Mouse (Mus musculus) heart, embryonic 11.5 days (tissue): ENCODE measurements at regions not wholly inside any gene's neighbourhood (a gene's known extent, or its start where the extent isn't known, plus 50 kb on each side); places are given as distances from the start of the nearest gene placed in this dataset.
A peak's percentile ranks its signal among the peaks of the same experiment; 100 is the strongest.

ENCODE experiments used
- ATAC-seq: fragments of 200-750 bp; cut with Nextera tagmentation; replicated peaks from 2 replicates; pipeline ENCODE4 v1.8.0; 2017; ENCODE audit warnings: moderate library complexity; ENCODE audit not compliant: insufficient number of reproducible peaks, low FRiP score, low TSS enrichment
- H3K27ac ChIP-seq: fragments of 300-500 bp; sonication (generic); 2 replicates; pipeline ENCODE4 v1.5.1; 2014; ENCODE audit warnings: mild to moderate bottlenecking, low read depth, low read length
- H3K27me3 ChIP-seq: fragments of 300-500 bp; sonication (generic); 2 replicates; pipeline ENCODE4 v1.6.1; 2014; ENCODE audit warnings: mild to moderate bottlenecking, low read length, mixed read lengths; ENCODE audit not compliant: control insufficient read depth, insufficient read depth
- H3K36me3 ChIP-seq: fragments of 300-500 bp; sonication (generic); 2 replicates; pipeline ENCODE4 v1.6.1; 2014; ENCODE audit warnings: mild to moderate bottlenecking, low read length, moderate library complexity, mixed read lengths; ENCODE audit not compliant: control insufficient read depth, insufficient read depth
- H3K4me1 ChIP-seq: fragments of 300-500 bp; sonication (generic); 2 replicates; pipeline ENCODE4 v1.6.1; 2014; ENCODE audit warnings: low read length; ENCODE audit not compliant: control insufficient read depth, insufficient read depth
- H3K4me2 ChIP-seq: fragments of 300-500 bp; sonication (generic); 2 replicates; pipeline ENCODE4 v1.6.1; 2014; ENCODE audit warnings: mild to moderate bottlenecking, moderate library complexity
- H3K4me3 ChIP-seq: fragments of 300-500 bp; sonication (generic); 2 replicates; pipeline ENCODE4 v1.5.1; 2014; ENCODE audit warnings: low read depth, low read length
- H3K9ac ChIP-seq: fragments of 300-500 bp; sonication (generic); 2 replicates; pipeline ENCODE4 v1.6.1; 2014; ENCODE audit warnings: mild to moderate bottlenecking, low read depth, low read length, moderate library complexity
- H3K9me3 ChIP-seq: fragments of 300-500 bp; sonication (generic); replicated peaks from 2 replicates; pipeline ENCODE4 v1.6.1; 2016; ENCODE audit warnings: low read length; ENCODE audit not compliant: control insufficient read depth
- WGBS: fragments of 180-500 bp; shearing (Covaris S2); extraction: QIAGEN DNeasy Blood & Tissue Kit; methylation state at CpG from one replicate; pipeline ENCODE4 v1.1.7; 2014; ENCODE audit not compliant: insufficient replicate concordance; 5-methylcytosine and 5-hydroxymethylcytosine counted together

DNA sequence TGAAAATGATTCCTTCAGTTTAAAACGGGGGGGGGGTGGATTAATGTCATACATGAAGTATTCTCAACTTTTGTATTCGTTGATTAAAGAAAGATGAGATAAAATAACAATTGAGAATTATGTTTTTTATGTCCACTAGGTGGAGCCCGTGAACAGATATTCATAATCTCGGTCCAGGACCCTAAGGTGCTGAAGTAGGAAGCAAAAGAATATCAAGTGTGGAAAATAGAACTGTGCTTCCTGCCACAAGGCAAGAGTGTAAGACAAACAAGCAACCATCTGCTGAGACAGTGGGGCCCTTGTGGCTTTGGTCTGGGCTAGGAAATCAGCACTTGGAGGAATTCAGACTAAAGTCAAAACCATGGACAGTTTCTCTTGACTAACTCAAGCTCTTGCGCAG is 50.9 kb upstream of the Kap start:
- Histone ChIP-seq H3K4me1 (no peaks in the 10 kb centered on the region), H3K4me3 (no peak overlapping the region), H3K9ac (no peak overlapping the region), H3K9me3 (no peaks in the 10 kb centered on the region), H3K27ac (no peak overlapping the region), H3K36me3 (no peaks in the 10 kb centered on the region), H3K27me3 (no peaks in the 10 kb centered on the region), H3K4me2 (no peak overlapping the region)
- WGBS = 32% methylated on average over 5 of the region's 5 CpGs
- ATAC-seq = no peak

DNA sequence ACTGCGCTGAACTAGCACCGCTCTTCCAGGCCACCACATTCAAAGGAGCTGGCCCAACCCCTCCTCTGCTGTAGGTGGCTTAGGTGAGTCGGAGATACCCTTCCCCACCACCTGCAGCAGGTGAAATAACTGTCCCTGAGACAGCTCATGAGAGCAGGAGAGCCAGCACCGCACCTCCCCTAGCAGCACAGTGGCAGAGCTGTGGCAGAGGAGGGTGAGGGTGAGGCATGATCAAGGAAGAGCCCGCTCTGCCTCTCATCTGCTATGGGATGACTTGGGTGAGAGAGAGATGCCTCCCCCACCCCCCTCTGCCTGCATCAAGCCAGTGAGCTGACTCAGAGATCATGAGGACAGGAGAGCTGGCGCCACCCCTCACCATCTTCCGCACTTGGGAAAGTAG is 81.1 kb upstream of the Kap start:
- WGBS = 89% methylated on average over 7 of the region's 7 CpGs
- peak; percentile 14; the same call in 1 of the 2 replicates for ATAC-seq
- H3K4me2 ChIP-seq = no peak overlapping the region

DNA sequence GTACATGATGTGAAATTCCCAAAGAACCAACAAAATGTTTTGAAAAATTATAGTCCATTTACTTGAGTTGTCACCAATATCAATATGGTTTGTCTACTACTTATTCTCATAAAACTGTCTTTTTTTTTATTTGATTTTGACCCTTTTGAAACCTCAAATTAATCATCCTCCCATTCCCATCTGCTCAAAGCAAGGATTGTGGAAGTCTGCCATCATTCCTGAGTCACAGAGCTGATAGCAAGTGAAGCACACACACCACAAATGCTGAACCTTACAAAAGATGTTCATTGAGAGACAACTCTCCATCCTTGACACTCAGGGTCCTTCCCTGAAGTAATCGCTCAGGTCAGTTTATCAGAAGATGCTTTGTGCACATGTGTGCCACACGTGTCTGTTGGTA is 82.1 kb upstream of the Kap start:
- Histone ChIP-seq H3K9ac (no peak overlapping the region), H3K27me3 (no peaks in the 10 kb centered on the region), H3K4me2 (no peak overlapping the region), H3K27ac (no peak overlapping the region), H3K9me3 (no peaks in the 10 kb centered on the region), H3K4me1 (no peaks in the 10 kb centered on the region), H3K4me3 (no peak overlapping the region), H3K36me3 (no peaks in the 10 kb centered on the region)
- WGBS = 78% methylated on average over 2 of the region's 2 CpGs
- ATAC-seq = no peak

More for the DNA sequence above, 81.1 kb upstream of the Kap start:
- Histone ChIP-seq H3K9me3 (no peaks in the 10 kb centered on the region), H3K4me3 (no peak overlapping the region), H3K27ac (no peak overlapping the region), H3K4me1 (no peaks in the 10 kb centered on the region), H3K9ac (no peak overlapping the region), H3K27me3 (no peaks in the 10 kb centered on the region), H3K36me3 (no peaks in the 10 kb centered on the region)

DNA sequence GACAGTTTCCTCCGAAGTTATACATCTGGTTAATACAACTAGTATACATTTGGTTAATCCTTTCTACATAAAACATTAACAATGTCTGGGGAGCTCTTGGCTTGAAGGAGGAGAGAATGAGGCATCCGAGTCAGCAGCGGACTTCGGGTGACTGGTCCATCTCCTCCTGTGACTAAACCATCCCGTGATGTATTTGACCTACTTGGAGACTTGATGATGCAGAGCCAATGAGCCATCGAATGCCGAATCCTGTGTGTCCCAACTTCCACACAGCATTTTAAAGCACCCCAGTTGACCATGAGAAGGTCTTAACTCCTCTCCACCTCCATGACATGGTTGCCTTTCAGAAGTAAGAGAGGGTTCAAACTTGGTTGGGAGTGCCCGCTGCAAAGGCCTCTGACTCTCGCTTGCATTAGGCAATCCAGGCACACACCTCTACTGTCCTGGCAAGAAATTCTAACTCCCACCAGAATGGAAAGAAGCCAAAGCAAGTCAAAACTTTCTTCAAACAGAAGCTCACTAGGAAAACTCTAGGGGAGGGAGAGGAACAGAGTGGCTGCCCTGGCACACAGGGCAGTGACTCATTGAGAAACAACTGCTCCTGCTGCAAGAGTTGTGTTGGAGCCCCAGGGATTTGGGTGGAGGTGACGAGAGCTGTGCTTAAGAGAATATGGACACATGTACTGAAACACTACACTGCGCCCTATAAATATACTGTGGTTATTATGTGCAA is 75.4 kb upstream of the Etv6 start:
- no peaks in the 10 kb centered on the region for H3K36me3 ChIP-seq
- H3K9me3 ChIP-seq = no peaks in the 10 kb centered on the region
- H3K4me3 ChIP-seq = no peak overlapping the region
- no peak overlapping the region for H3K27ac ChIP-seq
- no peak overlapping the region for H3K9ac ChIP-seq
- no peaks in the 10 kb centered on the region for H3K4me1 ChIP-seq
- no peaks in the 10 kb centered on the region for H3K27me3 ChIP-seq
- 71% methylated on average over 11 of the region's 11 CpGs for WGBS
- H3K4me2 ChIP-seq = no peak overlapping the region
- no peak for ATAC-seq

DNA sequence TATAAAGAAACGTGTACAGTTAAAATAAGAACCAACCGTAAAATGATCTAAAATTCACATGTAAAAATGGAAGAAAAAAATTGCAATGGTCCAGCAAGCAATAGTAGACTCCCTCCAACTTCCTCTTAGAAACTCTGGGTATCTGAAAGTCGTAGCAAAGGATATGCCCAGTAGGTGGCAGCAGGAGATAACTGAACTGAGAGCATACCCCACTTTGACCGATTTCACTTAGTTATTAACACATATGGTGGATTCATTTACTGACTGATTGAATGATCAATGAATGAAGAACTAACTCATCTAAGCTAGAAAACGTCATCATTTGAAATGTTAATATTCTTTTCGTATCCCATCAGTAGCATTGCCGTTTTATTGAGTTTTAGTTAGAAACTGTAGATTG is 74.8 kb upstream of the Etv6 start:
- H3K4me2 ChIP-seq = no peak overlapping the region
- no peak overlapping the region for H3K9ac ChIP-seq
- 22% methylated on average over 7 of the region's 7 CpGs for WGBS
- no peak for ATAC-seq
- no peak overlapping the region for H3K27ac ChIP-seq
- no peaks in the 10 kb centered on the region for H3K27me3 ChIP-seq
- H3K4me3 ChIP-seq = no peak overlapping the region
- H3K4me1 ChIP-seq = no peaks in the 10 kb centered on the region
- no peaks in the 10 kb centered on the region for H3K36me3 ChIP-seq
- no peaks in the 10 kb centered on the region for H3K9me3 ChIP-seq

DNA sequence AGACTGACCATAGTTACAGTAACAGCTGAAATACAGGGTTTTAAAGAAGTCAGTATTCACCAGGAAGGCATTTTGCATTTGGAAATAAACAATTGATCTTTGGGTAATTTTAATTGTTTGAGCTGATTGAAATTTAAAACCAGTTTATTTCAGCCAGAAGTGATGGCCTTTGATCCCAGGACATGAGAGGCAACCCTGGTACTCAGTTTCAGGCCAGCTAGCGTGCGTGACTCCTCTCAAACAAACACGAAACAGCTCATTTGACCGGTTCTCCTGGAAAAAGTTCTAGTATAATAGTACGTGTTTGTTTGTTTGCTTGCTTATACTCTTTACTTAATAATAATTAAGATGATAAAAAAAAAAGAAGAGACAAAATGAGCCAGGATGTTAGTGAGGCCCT is 72.9 kb upstream of the Etv6 start:
- 79% methylated on average over 5 of the region's 5 CpGs for WGBS
- Histone ChIP-seq H3K27me3 (no peaks in the 10 kb centered on the region), H3K9me3 (no peaks in the 10 kb centered on the region), H3K4me1 (no peaks in the 10 kb centered on the region), H3K9ac (no peak overlapping the region), H3K4me2 (no peak overlapping the region), H3K27ac (no peak overlapping the region), H3K36me3 (no peaks in the 10 kb centered on the region), H3K4me3 (no peak overlapping the region)
- no peak for ATAC-seq

DNA sequence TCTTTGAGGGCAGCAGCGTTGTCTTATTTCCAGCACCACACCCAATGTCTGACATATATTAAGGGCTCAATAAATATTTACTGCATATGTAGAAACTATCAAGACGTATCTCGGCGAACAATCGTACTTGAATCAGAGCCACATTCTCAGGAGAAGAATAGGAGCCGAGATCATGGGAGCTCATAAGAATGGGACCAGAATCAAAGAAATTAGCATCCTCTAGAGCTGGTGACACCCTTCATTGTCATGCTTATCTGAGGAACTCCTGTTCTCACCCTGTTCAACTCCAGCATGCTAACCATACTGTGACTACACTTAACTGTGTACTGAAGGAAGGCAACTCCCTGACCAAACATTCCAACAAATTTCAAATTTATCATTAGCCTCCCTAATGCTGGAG is 72.2 kb upstream of the Etv6 start:
- 82% methylated on average over 6 of the region's 6 CpGs for WGBS
- ATAC-seq = no peak
- no peaks in the 10 kb centered on the region for H3K27me3 ChIP-seq
- no peak overlapping the region for H3K4me3 ChIP-seq
- H3K4me2 ChIP-seq = no peak overlapping the region
- H3K27ac ChIP-seq = no peak overlapping the region
- no peaks in the 10 kb centered on the region for H3K4me1 ChIP-seq
- H3K9me3 ChIP-seq = no peaks in the 10 kb centered on the region
- H3K9ac ChIP-seq = no peak overlapping the region
- H3K36me3 ChIP-seq = no peaks in the 10 kb centered on the region

DNA sequence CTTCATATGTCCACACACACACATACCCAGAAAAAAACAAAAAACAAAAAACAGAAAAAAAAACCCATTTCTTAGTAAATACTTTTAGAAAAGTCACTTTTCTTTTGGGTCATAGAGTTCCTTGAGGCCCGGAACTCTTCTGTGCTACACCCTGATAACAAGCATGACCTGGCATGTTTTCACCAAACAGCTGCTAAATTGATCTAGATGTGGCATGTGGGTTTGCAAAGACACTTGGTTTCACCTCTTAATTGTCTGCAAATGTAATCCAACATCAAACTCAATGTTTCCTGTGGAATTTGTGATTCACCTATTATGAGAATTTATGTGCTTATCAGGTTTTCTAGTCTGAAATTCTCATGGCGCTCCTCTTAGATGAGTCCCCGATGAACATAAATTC is 68.2 kb upstream of the Etv6 start:
- Histone ChIP-seq H3K4me3 (no peak overlapping the region), H3K27ac (no peak overlapping the region), H3K4me1 (no peaks in the 10 kb centered on the region), H3K4me2 (no peak overlapping the region), H3K27me3 (no peaks in the 10 kb centered on the region), H3K36me3 (no peaks in the 10 kb centered on the region), H3K9ac (no peak overlapping the region), H3K9me3 (no peaks in the 10 kb centered on the region)
- WGBS = 86% methylated on average over 3 of the region's 3 CpGs
- no peak for ATAC-seq

DNA sequence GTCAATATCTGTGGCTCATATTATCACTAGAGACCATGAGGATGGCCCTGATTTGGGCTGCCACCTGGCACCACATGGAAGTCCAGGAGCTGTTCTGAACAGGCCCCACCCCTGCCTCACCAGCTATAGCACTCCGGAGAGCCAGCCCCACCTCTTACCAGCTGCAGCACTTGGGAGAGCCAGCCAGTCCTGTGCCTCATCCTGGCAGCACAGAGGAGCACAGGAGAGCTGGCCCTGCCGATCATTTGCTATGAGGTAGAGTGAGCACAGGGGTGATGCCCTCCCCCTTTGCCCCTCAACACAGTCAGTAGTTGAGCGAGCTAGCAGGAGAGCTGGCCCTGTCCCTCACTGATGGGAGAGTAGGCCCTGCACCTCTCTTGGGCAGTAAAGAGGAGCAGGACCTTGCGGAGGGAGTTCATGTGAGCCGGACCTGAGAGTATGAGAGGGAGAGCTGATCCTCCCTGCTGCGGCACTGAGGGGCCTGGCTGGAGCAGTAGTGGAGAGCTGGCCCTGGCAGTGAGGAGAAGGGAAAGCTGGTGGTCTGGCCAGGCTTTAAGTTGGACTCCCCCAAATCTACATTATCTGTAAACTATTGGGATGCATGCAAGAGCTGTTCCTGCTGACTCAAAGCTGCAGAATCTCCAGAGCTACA is 63.3 kb upstream of the Etv6 start:
- no peaks in the 10 kb centered on the region for H3K27me3 ChIP-seq
- WGBS = 68% methylated on average over 6 of the region's 6 CpGs
- ATAC-seq = no peak
- no peak overlapping the region for H3K9ac ChIP-seq
- no peaks in the 10 kb centered on the region for H3K36me3 ChIP-seq
- no peaks in the 10 kb centered on the region for H3K4me1 ChIP-seq
- no peak overlapping the region for H3K4me3 ChIP-seq
- H3K27ac ChIP-seq = no peak overlapping the region
- H3K4me2 ChIP-seq = no peak overlapping the region
- no peaks in the 10 kb centered on the region for H3K9me3 ChIP-seq
